Mouse (Mus musculus) hindbrain, embryonic 15.5 days (tissue): ENCODE measurements around the gene Padi4. TPM values are rescaled to one million over a fixed set of nuclear protein-coding genes. Genes with fewer than 3 reads are reported as not detected.

ENCODE experiments used
- ATAC-seq: fragments of 200-750 bp; cut with Nextera tagmentation; 2 replicates; pipeline ENCODE4 v1.8.0; 2017; ENCODE audit warnings: low read depth, moderate number of reproducible peaks, moderate TSS enrichment; ENCODE audit not compliant: low FRiP score
- H3K27ac ChIP-seq: fragments of 300-500 bp; sonication (generic); replicated peaks from 2 replicates; pipeline ENCODE4 v1.5.1; 2015; ENCODE audit warnings: mild to moderate bottlenecking, inconsistent platforms
- H3K27me3 ChIP-seq: fragments of 300-500 bp; sonication (generic); 2 replicates; pipeline ENCODE4 v1.6.1; 2015; ENCODE audit warnings: control low read depth, inconsistent platforms
- H3K36me3 ChIP-seq: fragments of 300-500 bp; sonication (generic); 2 replicates; pipeline ENCODE4 v1.6.1; 2015; ENCODE audit warnings: control low read depth, inconsistent platforms
- H3K4me1 ChIP-seq: fragments of 300-500 bp; sonication (generic); replicated peaks from 2 replicates; pipeline ENCODE4 v1.6.1; 2015; ENCODE audit warnings: control low read depth, inconsistent platforms
- H3K4me2 ChIP-seq: fragments of 300-500 bp; sonication (generic); 2 replicates; pipeline ENCODE4 v1.6.1; 2015; ENCODE audit warnings: moderate library complexity, mild to moderate bottlenecking, inconsistent platforms
- H3K4me3 ChIP-seq: fragments of 300-500 bp; sonication (generic); 2 replicates; pipeline ENCODE4 v1.5.1; 2015; ENCODE audit warnings: mild to moderate bottlenecking, inconsistent platforms
- H3K9ac ChIP-seq: fragments of 300-500 bp; sonication (generic); 2 replicates; pipeline ENCODE4 v1.6.1; 2015; ENCODE audit warnings: inconsistent platforms
- H3K9me3 ChIP-seq: fragments of 300-500 bp; sonication (generic); 2 replicates; pipeline ENCODE4 v1.6.1; 2016; ENCODE audit warnings: control low read depth, inconsistent platforms
- WGBS: fragments of 180-500 bp; shearing (Covaris S2); methylation state at CpG from one replicate; pipeline ENCODE4 v1.1.7; 2015; 5-methylcytosine and 5-hydroxymethylcytosine counted together
- polyA plus RNA-seq: library from polyadenylated mRNA; unstranded; fragments of >200 nt; fragmentation: Nextera tagmentation; extraction: Ambion mirVana; gene quantifications from 2 replicates; pipeline ENCODE4 v1.2.1, GENCODE M21; 2015

The Padi4 gene
- polyA plus RNA-seq, 1 experiment from 2014 or later, result 0.09 TPM

GRCm38 (mm10) chr4:140724739-140725138 lies 49.3 kb downstream of the Padi4 start:
- peak; percentile 23; the same call in 1 of the 2 replicates for ATAC-seq
- peak overlapping the region; percentile 42; the same call in 1 of the 2 replicates for H3K27ac ChIP-seq
- peaks cover 9% of the 10 kb centered on the region; the same call in 1 of the 2 replicates for H3K4me1 ChIP-seq
- H3K4me3 ChIP-seq, result no peak overlapping the region
- no peaks in the 10 kb centered on the region for H3K9me3 ChIP-seq
- H3K9ac ChIP-seq, result no peak overlapping the region
- H3K4me2 ChIP-seq, result no peak overlapping the region
- no peaks in the 10 kb centered on the region for H3K27me3 ChIP-seq
- peaks cover 23% of the 10 kb centered on the region for H3K36me3 ChIP-seq
- 61% methylated on average over 6 of the region's 6 CpGs for WGBS

- no peak overlapping the region for H3K27ac ChIP-seq
- H3K4me3 ChIP-seq, result no peak overlapping the region
- H3K4me2 ChIP-seq, result no peak overlapping the region
- H3K9me3 ChIP-seq, result no peaks in the 10 kb centered on the region
- 58% methylated on average over 5 of the region's 5 CpGs for WGBS
- ATAC-seq, result peak; percentile 47; the same call in 1 of the 2 replicates
- no peaks in the 10 kb centered on the region for H3K27me3 ChIP-seq
- no peak overlapping the region for H3K9ac ChIP-seq
- peaks cover 9% of the 10 kb centered on the region; the same call in 1 of the 2 replicates for H3K4me1 ChIP-seq
- H3K36me3 ChIP-seq, result peaks cover 32% of the 10 kb centered on the region
These were observed 50.2 kb downstream of the Padi4 start for GRCm38 (mm10) chr4:140723801-140724200.

- Histone ChIP-seq H3K4me1 (peaks cover 9% of the 10 kb centered on the region; the same call in 1 of the 2 replicates), H3K9ac (no peak overlapping the region), H3K27me3 (no peaks in the 10 kb centered on the region), H3K36me3 (peaks cover 37% of the 10 kb centered on the region), H3K9me3 (no peaks in the 10 kb centered on the region), H3K27ac (no peak overlapping the region), H3K4me2 (no peak overlapping the region), H3K4me3 (no peak overlapping the region)
- no peak for ATAC-seq
- 81% methylated on average over 9 of the region's 9 CpGs for WGBS
These were observed 50.8 kb downstream of the Padi4 start for GRCm38 (mm10) chr4:140723192-140723591.

GRCm38 (mm10) chr4:140722710-140723109 lies 51.3 kb downstream of the Padi4 start:
- H3K4me1 ChIP-seq, result peaks cover 9% of the 10 kb centered on the region; the same call in 1 of the 2 replicates
- no peak for ATAC-seq
- H3K9ac ChIP-seq, result no peak overlapping the region
- no peak overlapping the region for H3K4me3 ChIP-seq
- no peaks in the 10 kb centered on the region for H3K9me3 ChIP-seq
- H3K27me3 ChIP-seq, result no peaks in the 10 kb centered on the region
- no peak overlapping the region for H3K4me2 ChIP-seq
- 76% methylated on average over 9 of the region's 9 CpGs for WGBS
- H3K27ac ChIP-seq, result no peak overlapping the region
- H3K36me3 ChIP-seq, result peaks cover 41% of the 10 kb centered on the region

GRCm38 (mm10) chr4:140721968-140722490 lies 52.0 kb downstream of the Padi4 start:
- H3K9ac ChIP-seq, result no peak overlapping the region
- ATAC-seq, result no peak
- H3K9me3 ChIP-seq, result no peaks in the 10 kb centered on the region
- WGBS, result 87% methylated on average over 20 of the region's 20 CpGs
- peaks cover 45% of the 10 kb centered on the region for H3K36me3 ChIP-seq
- H3K4me1 ChIP-seq, result peaks cover 9% of the 10 kb centered on the region; the same call in 1 of the 2 replicates
- H3K27ac ChIP-seq, result no peak overlapping the region
- no peaks in the 10 kb centered on the region for H3K27me3 ChIP-seq
- H3K4me3 ChIP-seq, result no peak overlapping the region
- H3K4me2 ChIP-seq, result no peak overlapping the region

GRCm38 (mm10) chr4:140720091-140720490 lies 53.9 kb downstream of the Padi4 start:
- H3K4me3 ChIP-seq, result no peak overlapping the region
- peaks cover 9% of the 10 kb centered on the region; the same call in 1 of the 2 replicates for H3K4me1 ChIP-seq
- no peak overlapping the region for H3K4me2 ChIP-seq
- peaks cover 62% of the 10 kb centered on the region for H3K36me3 ChIP-seq
- ATAC-seq, result no peak
- no peak overlapping the region for H3K9ac ChIP-seq
- WGBS, result 94% methylated on average over 5 of the region's 5 CpGs
- H3K27me3 ChIP-seq, result no peaks in the 10 kb centered on the region
- no peaks in the 10 kb centered on the region for H3K9me3 ChIP-seq
- H3K27ac ChIP-seq, result no peak overlapping the region

- Histone ChIP-seq H3K9me3 (no peaks in the 10 kb centered on the region), H3K36me3 (peaks cover 62% of the 10 kb centered on the region), H3K4me2 (no peak overlapping the region), H3K27ac (no peak overlapping the region), H3K4me1 (peaks cover 12% of the 10 kb centered on the region), H3K4me3 (no peak overlapping the region), H3K27me3 (no peaks in the 10 kb centered on the region), H3K9ac (no peak overlapping the region)
- ATAC-seq, result no peak
- 97% methylated on average over 9 of the region's 9 CpGs for WGBS
These were observed 55.6 kb downstream of the Padi4 start for GRCm38 (mm10) chr4:140718436-140718835.

- peaks cover 73% of the 10 kb centered on the region for H3K36me3 ChIP-seq
- no peak for ATAC-seq
- H3K4me2 ChIP-seq, result no peak overlapping the region
- H3K27me3 ChIP-seq, result no peaks in the 10 kb centered on the region
- peaks cover 20% of the 10 kb centered on the region for H3K4me1 ChIP-seq
- H3K9me3 ChIP-seq, result no peaks in the 10 kb centered on the region
- 96% methylated on average over 11 of the region's 11 CpGs for WGBS
- no peak overlapping the region for H3K9ac ChIP-seq
- H3K27ac ChIP-seq, result no peak overlapping the region
- no peak overlapping the region for H3K4me3 ChIP-seq
These were observed 57.0 kb downstream of the Padi4 start for GRCm38 (mm10) chr4:140716994-140717393.

GRCm38 (mm10) chr4:140714586-140714985 lies 59.5 kb downstream of the Padi4 start:
- Histone ChIP-seq H3K27ac (peak overlapping the region; percentile 74), H3K9me3 (no peaks in the 10 kb centered on the region), H3K36me3 (peaks cover 69% of the 10 kb centered on the region), H3K9ac (no peak overlapping the region), H3K4me3 (no peak overlapping the region), H3K4me2 (no peak overlapping the region), H3K4me1 (peaks cover 20% of the 10 kb centered on the region), H3K27me3 (no peaks in the 10 kb centered on the region)
- no peak for ATAC-seq
- whole genome bisulfite sequencing, result 77% methylated on average over 5 of the region's 5 CpGs

GRCm38 (mm10) chr4:140713480-140714365 lies 60.3 kb downstream of the Padi4 start:
- no peak overlapping the region for H3K4me3 ChIP-seq
- peak; percentile 90 for ATAC-seq
- peak overlapping the region; percentile 74 for H3K27ac ChIP-seq
- H3K9ac ChIP-seq, result no peak overlapping the region
- H3K9me3 ChIP-seq, result no peaks in the 10 kb centered on the region
- H3K27me3 ChIP-seq, result no peaks in the 10 kb centered on the region
- whole genome bisulfite sequencing, result 23% methylated on average over 29 of the region's 29 CpGs
- 0 out of 2 replicates have a peak overlapping the region, but pooled peaks have one; percentile 2 for H3K4me2 ChIP-seq
- H3K4me1 ChIP-seq, result peaks cover 22% of the 10 kb centered on the region
- peaks cover 65% of the 10 kb centered on the region for H3K36me3 ChIP-seq

- H3K27me3 ChIP-seq, result no peaks in the 10 kb centered on the region
- H3K27ac ChIP-seq, result no peak overlapping the region
- H3K4me1 ChIP-seq, result peaks cover 28% of the 10 kb centered on the region
- no peaks in the 10 kb centered on the region for H3K9me3 ChIP-seq
- no peak overlapping the region for H3K9ac ChIP-seq
- 66% methylated on average over 5 of the region's 5 CpGs for WGBS
- peaks cover 53% of the 10 kb centered on the region for H3K36me3 ChIP-seq
- no peak overlapping the region for H3K4me3 ChIP-seq
- no peak overlapping the region for H3K4me2 ChIP-seq
- no peak for ATAC-seq
These were observed 62.7 kb downstream of the Padi4 start for GRCm38 (mm10) chr4:140711360-140711759.

GRCm38 (mm10) chr4:140710781-140711180 lies 63.3 kb downstream of the Padi4 start:
- WGBS, result 74% methylated on average over 10 of the region's 10 CpGs
- H3K4me3 ChIP-seq, result no peak overlapping the region
- no peak overlapping the region for H3K27ac ChIP-seq
- no peaks in the 10 kb centered on the region for H3K9me3 ChIP-seq
- ATAC-seq, result no peak
- no peak overlapping the region for H3K9ac ChIP-seq
- no peaks in the 10 kb centered on the region for H3K27me3 ChIP-seq
- peaks cover 47% of the 10 kb centered on the region for H3K36me3 ChIP-seq
- H3K4me2 ChIP-seq, result no peak overlapping the region
- peaks cover 28% of the 10 kb centered on the region for H3K4me1 ChIP-seq
